Mouse (Mus musculus) CH12.LX (cell line): ENCODE measurements around the gene Mmel1. TPM values are rescaled to one million over a fixed set of nuclear protein-coding genes. Genes with fewer than 3 reads are reported as not detected.

Experiments used
- DNase-seq: peaks from one replicate; pipeline ENCODE4 v3.0.0-alpha.2; 2013; ENCODE audit errors: extremely low read depth
- H3K27ac ChIP-seq: 2 replicates; pipeline ENCODE4 v1.5.1; 2012; ENCODE audit warnings: low read depth, mild to moderate bottlenecking, control low read depth, moderate library complexity; ENCODE audit not compliant: insufficient read depth
- H3K27me3 ChIP-seq: replicated peaks from 2 replicates; pipeline ENCODE3; 2012; ENCODE audit warnings: inconsistent platforms
- H3K36me3 ChIP-seq, 2 experiments: replicated peaks in 1 of 2; 2 replicates each; pipeline versions ENCODE3 to v1.6.1; 2012; ENCODE audit warnings: inconsistent platforms in 1 of 2, low read length in 1 of 2, mild to moderate bottlenecking in 1 of 2, mixed read lengths in 1 of 2, moderate library complexity in 1 of 2; ENCODE audit not compliant: control insufficient read depth in 1 of 2, insufficient read depth in 1 of 2
- H3K4me1 ChIP-seq, 2 experiments: 2 replicates each; pipeline ENCODE4 v1.6.1; 2012; ENCODE audit warnings: inconsistent platforms in 1 of 2, moderate library complexity in 1 of 2; ENCODE audit not compliant: insufficient read depth in 2 of 2, control insufficient read depth in 1 of 2
- H3K4me2 ChIP-seq: 2 replicates; pipeline ENCODE4 v1.6.1; 2012; ENCODE audit warnings: low read depth, mild to moderate bottlenecking, control low read depth; ENCODE audit not compliant: poor library complexity, insufficient read depth, severe bottlenecking
- H3K4me3 ChIP-seq, 3 experiments: fragments of 150-350 bp in 1 of 3; sonication (generic) in 1 of 3; replicated peaks in 1 of 3; 2 replicates each; pipeline versions ENCODE3 to v1.5.1; 2011 to 2012; ENCODE audit warnings: low read depth in 2 of 3, low read length in 2 of 3, mild to moderate bottlenecking in 2 of 3, moderate library complexity in 2 of 3, control low read depth in 1 of 3, improper control_type of control experiment in 1 of 3, inconsistent platforms in 1 of 3, mixed read lengths in 1 of 3; ENCODE audit not compliant: poor library complexity in 1 of 3
- H3K79me2 ChIP-seq: replicated peaks from 2 replicates; pipeline ENCODE4 v1.6.1; 2012; ENCODE audit warnings: mild to moderate bottlenecking, moderate library complexity; ENCODE audit not compliant: control insufficient read depth, poor library complexity, insufficient read depth, severe bottlenecking; ENCODE audit errors: extremely low read depth
- H3K9ac ChIP-seq: 2 replicates; pipeline ENCODE4 v1.6.1; 2012; ENCODE audit warnings: low read depth, mild to moderate bottlenecking, control low read depth, moderate library complexity; ENCODE audit not compliant: insufficient read depth
- H3K9me3 ChIP-seq: replicated peaks from 2 replicates; pipeline ENCODE3; 2012; ENCODE audit warnings: low read length, inconsistent platforms, mixed read lengths
- CHD1 ChIP-seq: IDR thresholded peaks from 2 replicates; pipeline ENCODE4 v1.6.1; 2012; ENCODE audit warnings: low read depth, low read length, improper control_type of control experiment, inconsistent platforms
- CHD2 ChIP-seq: IDR thresholded peaks from 2 replicates; pipeline ENCODE4 v1.6.1; 2011; ENCODE audit warnings: low read length, improper control_type of control experiment
- E2F4 ChIP-seq: IDR thresholded peaks from 2 replicates; pipeline ENCODE4 v1.6.1; 2011; ENCODE audit warnings: low read depth, low read length, improper control_type of control experiment; ENCODE audit not compliant: insufficient replicate concordance
- EP300 ChIP-seq: IDR thresholded peaks from 2 replicates; pipeline ENCODE4 v1.6.1; 2011; ENCODE audit warnings: low read length, improper control_type of control experiment
- ETS1 ChIP-seq: conservative IDR thresholded peaks from 2 replicates; pipeline ENCODE4 v1.6.1; 2012; ENCODE audit warnings: low read depth, mild to moderate bottlenecking, inconsistent platforms, low read length, improper control_type of control experiment, moderate library complexity
- IRF4 ChIP-seq: IDR thresholded peaks from 2 replicates; pipeline ENCODE4 v1.6.1; 2014; ENCODE audit warnings: low read depth, mild to moderate bottlenecking, inconsistent platforms, low read length, improper control_type of control experiment
- JUND ChIP-seq: conservative IDR thresholded peaks from 2 replicates; pipeline ENCODE4 v1.6.1; 2011; ENCODE audit warnings: low read depth, low read length, improper control_type of control experiment
- MAFK ChIP-seq: IDR thresholded peaks from 2 replicates; pipeline ENCODE4 v1.6.1; 2011; ENCODE audit warnings: low read length, improper control_type of control experiment; ENCODE audit not compliant: insufficient replicate concordance
- MAX ChIP-seq: IDR thresholded peaks from 2 replicates; pipeline ENCODE4 v1.6.1; 2011; ENCODE audit warnings: low read length, improper control_type of control experiment
- MAZ ChIP-seq: IDR thresholded peaks from 2 replicates; pipeline ENCODE4 v1.6.1; 2012; ENCODE audit warnings: low read depth, mild to moderate bottlenecking, inconsistent platforms, low read length, improper control_type of control experiment, moderate library complexity
- MEF2A ChIP-seq: IDR thresholded peaks from 2 replicates; pipeline ENCODE4 v1.6.1; 2014; ENCODE audit warnings: low read depth, mild to moderate bottlenecking, inconsistent platforms, low read length, improper control_type of control experiment, borderline replicate concordance
- MYC ChIP-seq: IDR thresholded peaks from 2 replicates; pipeline ENCODE4 v1.6.1; 2011; ENCODE audit warnings: low read depth, mild to moderate bottlenecking, improper control_type of control experiment, low read length
- NELFE ChIP-seq: IDR thresholded peaks from 2 replicates; pipeline ENCODE4 v1.6.1; 2011; ENCODE audit warnings: low read depth, low read length, improper control_type of control experiment
- POLR2A ChIP-seq: IDR thresholded peaks from 2 replicates; pipeline ENCODE4 v1.6.1; 2011; ENCODE audit warnings: low read depth, mild to moderate bottlenecking, improper control_type of control experiment, low read length
- POLR2AphosphoS2 ChIP-seq: IDR thresholded peaks from 2 replicates; pipeline ENCODE4 v1.6.1; 2011; ENCODE audit warnings: low read depth, low read length, improper control_type of control experiment
- RAD21 ChIP-seq: IDR thresholded peaks from 2 replicates; pipeline ENCODE4 v1.6.1; 2011; ENCODE audit warnings: low read depth, mild to moderate bottlenecking, low read length, improper control_type of control experiment, moderate library complexity
- RCOR1 ChIP-seq: conservative IDR thresholded peaks from 2 replicates; pipeline ENCODE4 v1.6.1; 2012; ENCODE audit warnings: low read depth, mild to moderate bottlenecking, inconsistent platforms, low read length, improper control_type of control experiment
- SIN3A ChIP-seq: IDR thresholded peaks from 2 replicates; pipeline ENCODE4 v1.6.1; 2012; ENCODE audit warnings: low read length, improper control_type of control experiment, inconsistent platforms
- SMC3 ChIP-seq: IDR thresholded peaks from 2 replicates; pipeline ENCODE4 v1.6.1; 2011; ENCODE audit warnings: low read depth, low read length, improper control_type of control experiment
- TCF12 ChIP-seq: IDR thresholded peaks from 2 replicates; pipeline ENCODE4 v1.6.1; 2014; ENCODE audit warnings: low read depth, mild to moderate bottlenecking, inconsistent platforms, low read length, improper control_type of control experiment
- UBTF ChIP-seq: IDR thresholded peaks from 2 replicates; pipeline ENCODE4 v1.6.1; 2012; ENCODE audit warnings: low read depth, mild to moderate bottlenecking, inconsistent platforms, low read length, improper control_type of control experiment, moderate library complexity
- USF1 ChIP-seq: IDR thresholded peaks from 2 replicates; pipeline ENCODE4 v1.6.1; 2014; ENCODE audit warnings: low read depth, mild to moderate bottlenecking, inconsistent platforms, low read length, improper control_type of control experiment
- ZC3H11A ChIP-seq: IDR thresholded peaks from 2 replicates; pipeline ENCODE4 v1.6.1; 2012; ENCODE audit warnings: low read depth, mild to moderate bottlenecking, inconsistent platforms, low read length, improper control_type of control experiment
- ZKSCAN1 ChIP-seq: IDR thresholded peaks from 2 replicates; pipeline ENCODE4 v1.6.1; 2012; ENCODE audit warnings: low read depth, inconsistent platforms, low read length, improper control_type of control experiment, borderline replicate concordance
- ZMIZ1 ChIP-seq: IDR thresholded peaks from 2 replicates; pipeline ENCODE4 v1.6.1; 2012; ENCODE audit warnings: low read depth, mild to moderate bottlenecking, inconsistent platforms, low read length, improper control_type of control experiment
- ZNF384 ChIP-seq: IDR thresholded peaks from 2 replicates; pipeline ENCODE4 v1.6.1; 2012; ENCODE audit warnings: low read depth, low read length, improper control_type of control experiment, inconsistent platforms
- dilution Hi-C: fragments of 300-500 bp; cut with MboI; formaldehyde crosslinking; loops from 2 replicates; pipeline ENCODE4 v1.14.3; 2020; ENCODE audit warnings: low sequenced_read_pairs; ENCODE audit not compliant: extremely low pct_unique_long_range_greater_than_20kb, extremely low pct_ligation_motif_present
- in situ Hi-C: fragments of 300-500 bp; cut with MboI; formaldehyde crosslinking; loops from 3 replicates; pipeline ENCODE4 v1.14.3; 2019; ENCODE audit warnings: low sequenced_read_pairs, low pct_ligation_motif_present, low pct_unique_long_range_greater_than_20kb, mixed read lengths
- polyA plus RNA-seq: library from polyadenylated mRNA; unstranded; fragments of >175 nt; gene quantifications from 2 replicates; pipeline ENCODE4 v1.2.1, GENCODE M21; 2012; ENCODE audit warnings: low read depth; ENCODE audit not compliant: insufficient read length
- total RNA-seq, 2 experiments: library from RNA; depleted of rRNA; stranded (reverse); fragments of 300-350 nt in 1 of 2; fragments of >200 nt in 1 of 2; gene quantifications; 2 replicates each; pipeline ENCODE4 v1.2.3; 2012 to 2014

Mmel1 gene
- total and polyA plus RNA-seq, 3 experiments = 0.70 to 3.9 (median 2.0) TPM

GRCm38 (mm10) chr4:154839406-154839805 lies 30.0 kb upstream of the Mmel1 start:
- Histone ChIP-seq H3K9me3 (peaks cover 4% of the 10 kb centered on the region), H3K79me2 (no peaks in the 10 kb centered on the region), H3K9ac (no peak overlapping the region), H3K27ac (no peak overlapping the region), H3K36me3 (no peaks in the 10 kb centered on the region), H3K4me3 (no peak overlapping the region), H3K4me2 (no peak overlapping the region), H3K27me3 (peaks cover 15% of the 10 kb centered on the region), H3K4me1 (no peaks in the 10 kb centered on the region)
- TF ChIP-seq E2F4 = no peak
- TF ChIP-seq UBTF = no peak
- no peak for TF ChIP-seq MYC
- TF ChIP-seq ZMIZ1 = no peak
- no peak for TF ChIP-seq JUND
- TF ChIP-seq MEF2A = no peak
- no peak for TF ChIP-seq MAZ
- TF ChIP-seq ZNF384 = no peak
- TF ChIP-seq CHD1 = no peak
- TF ChIP-seq MAX = no peak
- in situ Hi-C loops (no loop called here), dilution Hi-C loops (no loop called here)
- no peak for DNase-seq

DNA sequence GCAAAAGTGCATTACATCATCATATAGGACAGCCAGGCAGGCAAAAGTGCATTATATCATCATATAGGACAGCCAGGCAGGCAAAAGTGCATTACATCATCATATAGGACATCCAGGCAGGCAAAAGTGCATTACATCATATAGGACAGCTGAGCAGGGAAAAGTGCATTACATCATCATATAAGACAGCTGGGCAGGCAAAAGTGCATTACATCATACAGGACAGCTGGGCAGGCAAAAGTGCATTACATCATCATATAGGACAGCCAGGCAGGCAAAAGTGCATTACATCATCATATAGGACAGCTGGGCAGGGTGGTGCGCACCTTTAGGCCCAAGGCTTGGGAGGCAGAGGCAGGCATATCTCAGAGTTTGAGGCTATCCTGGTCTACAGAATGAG lies 16.7 kb upstream of the Mmel1 start:
- Histone ChIP-seq H3K79me2 (no peaks in the 10 kb centered on the region), H3K9me3 (peaks cover 15% of the 10 kb centered on the region), H3K4me2 (no peak overlapping the region), H3K9ac (no peak overlapping the region), H3K27ac (no peak overlapping the region), H3K27me3 (no peaks in the 10 kb centered on the region)
- DNase-seq = no peak
- dilution Hi-C loops = no loop called here
- TF ChIP-seq ZC3H11A (no peak), MAFK (no peak), CHD1 (no peak), RAD21 (no peak), POLR2A (no peak), IRF4 (no peak), CHD2 (no peak), MAX (no peak), NELFE (no peak), ZMIZ1 (no peak), ZKSCAN1 (no peak), TCF12 (no peak), SMC3 (no peak), POLR2AphosphoS2 (no peak), MYC (no peak), USF1 (no peak), SIN3A (no peak), RCOR1 (no peak), EP300 (no peak), ETS1 (no peak)
- TF ChIP-seq, all 38 proteins: peak for 0
- no peaks in the 10 kb centered on the region for H3K4me1 ChIP-seq
- in situ Hi-C loops = no loop called here
- H3K36me3 ChIP-seq = no peaks in the 10 kb centered on the region
- no peak overlapping the region for H3K4me3 ChIP-seq
